Mouse (Mus musculus) bone marrow macrophage, adult 2 months (primary cell): ENCODE measurements around the gene Klhl25. TPM values are rescaled to one million over a fixed set of nuclear protein-coding genes. Genes with fewer than 3 reads are reported as not detected.
A peak's percentile ranks its signal among the peaks of the same experiment; 100 is the strongest.
"Not testable (repeated sequence)": the region's sequence is repeated elsewhere in the genome, so short reads cannot be mapped to it uniquely, and the experiment has no call there.

Experiments
- H3K27ac ChIP-seq: 2 replicates; pipeline ENCODE4 v1.5.1; 2012; ENCODE audit warnings: low read depth, low read length; ENCODE audit not compliant: insufficient read depth
- H3K4me1 ChIP-seq: 2 replicates; pipeline ENCODE4 v1.6.1; 2012; ENCODE audit warnings: low read length; ENCODE audit not compliant: control insufficient read depth, insufficient read depth
- H3K4me3 ChIP-seq: 2 replicates; pipeline ENCODE4 v1.5.1; 2012; ENCODE audit warnings: mild to moderate bottlenecking, low read length, moderate library complexity; ENCODE audit not compliant: insufficient read depth
- CTCF ChIP-seq: IDR thresholded peaks from 2 replicates; pipeline ENCODE4 v1.5.1; 2012; ENCODE audit warnings: low read depth, mild to moderate bottlenecking, low read length, moderate library complexity
- POLR2A ChIP-seq: IDR thresholded peaks from 2 replicates; pipeline ENCODE4 v1.6.1; 2012; ENCODE audit warnings: mild to moderate bottlenecking, low read depth, low read length, borderline replicate concordance
- polyA plus RNA-seq: library from polyadenylated mRNA; stranded (reverse); fragments of >200 nt; gene quantifications from 2 replicates; pipeline ENCODE4 v1.2.4, GENCODE M21; 2012; ENCODE audit not compliant: missing spikeins, insufficient read depth, insufficient read length

Gene Klhl25
- polyA plus RNA-seq, 1 experiment = 8.1 TPM

GRCm38 (mm10) chr7:75873216-75873615 lies 25.1 kb downstream of the Klhl25 start:
- Histone ChIP-seq H3K4me1 (peaks cover 20% of the 10 kb centered on the region), H3K27ac (no peak overlapping the region), H3K4me3 (no peak overlapping the region)
- no peak for TF ChIP-seq POLR2A

GRCm38 (mm10) chr7:75873746-75874145 lies 25.6 kb downstream of the Klhl25 start:
- Histone ChIP-seq H3K4me3 (no peak overlapping the region), H3K27ac (no peak overlapping the region), H3K4me1 (peaks cover 17% of the 10 kb centered on the region)
- TF ChIP-seq CTCF (no peak), POLR2A (no peak)

DNA sequence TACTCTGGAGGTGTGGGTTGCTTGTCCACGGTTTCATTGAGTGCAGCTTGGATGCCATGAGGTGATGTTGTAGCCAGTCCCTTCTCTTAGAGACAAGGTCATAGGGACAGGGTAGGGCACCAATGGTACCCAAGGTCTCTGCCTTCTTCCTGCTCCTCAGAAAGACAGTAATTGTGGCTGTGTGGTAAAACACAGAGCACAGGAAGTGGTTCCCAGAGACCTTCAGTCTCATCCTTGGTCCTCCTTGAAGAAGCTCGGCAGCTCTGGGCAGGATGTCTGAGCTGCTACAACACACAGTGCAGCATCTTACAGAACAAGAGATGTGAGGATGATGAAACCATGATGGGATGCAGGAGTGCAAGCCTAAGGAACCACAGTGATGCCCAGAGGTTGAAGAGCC lies 31.3 kb downstream of the Klhl25 start:
- not testable (repeated sequence) for H3K4me3 ChIP-seq, H3K4me1 ChIP-seq, H3K27ac ChIP-seq

DNA sequence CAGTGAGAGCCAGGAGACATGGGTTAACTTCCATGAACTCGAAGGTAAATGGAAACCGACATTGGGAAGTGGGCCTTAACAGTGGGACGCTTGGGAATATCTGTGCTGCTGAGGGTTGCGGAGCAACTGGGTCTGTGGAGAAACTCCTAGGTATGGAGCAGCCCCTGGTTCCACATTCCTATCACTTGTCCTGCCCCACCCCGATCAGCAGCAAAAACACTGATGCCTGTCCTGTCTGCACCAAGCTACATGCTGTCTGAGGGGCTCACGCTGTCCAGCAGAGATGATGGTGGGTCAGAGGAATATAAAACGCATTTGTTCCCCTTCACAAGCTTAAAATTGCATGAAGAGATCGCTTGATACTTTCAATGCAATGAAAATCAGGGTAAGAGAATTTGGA lies 32.1 kb downstream of the Klhl25 start:
- no peaks in the 10 kb centered on the region for H3K4me1 ChIP-seq
- H3K4me3 ChIP-seq = no peak overlapping the region
- TF ChIP-seq CTCF = no peak
- no peak overlapping the region for H3K27ac ChIP-seq

DNA sequence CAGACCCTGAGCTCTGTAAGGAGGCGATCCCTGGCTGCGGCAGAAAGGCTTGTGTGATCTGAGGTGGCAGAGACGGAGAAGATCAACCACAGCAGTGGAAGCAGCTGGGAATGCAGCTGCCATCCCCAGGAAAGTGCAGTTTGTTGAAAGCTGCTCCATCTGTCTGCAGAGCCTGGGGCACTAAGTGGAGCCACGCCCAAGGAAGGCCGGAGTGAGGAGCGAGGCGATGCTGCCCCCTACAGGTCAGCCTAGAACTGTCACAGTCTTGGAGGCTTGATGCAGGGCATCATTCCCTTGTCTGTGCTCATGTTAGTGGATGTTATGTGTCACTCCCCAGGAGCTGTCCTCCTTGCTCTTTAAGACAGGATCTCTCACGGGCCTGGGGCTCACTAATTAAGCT lies 32.5 kb downstream of the Klhl25 start:
- no peak overlapping the region for H3K27ac ChIP-seq
- TF ChIP-seq POLR2A (no peak), CTCF (peak; percentile 44)
- H3K4me3 ChIP-seq = no peak overlapping the region
- H3K4me1 ChIP-seq = no peaks in the 10 kb centered on the region

DNA sequence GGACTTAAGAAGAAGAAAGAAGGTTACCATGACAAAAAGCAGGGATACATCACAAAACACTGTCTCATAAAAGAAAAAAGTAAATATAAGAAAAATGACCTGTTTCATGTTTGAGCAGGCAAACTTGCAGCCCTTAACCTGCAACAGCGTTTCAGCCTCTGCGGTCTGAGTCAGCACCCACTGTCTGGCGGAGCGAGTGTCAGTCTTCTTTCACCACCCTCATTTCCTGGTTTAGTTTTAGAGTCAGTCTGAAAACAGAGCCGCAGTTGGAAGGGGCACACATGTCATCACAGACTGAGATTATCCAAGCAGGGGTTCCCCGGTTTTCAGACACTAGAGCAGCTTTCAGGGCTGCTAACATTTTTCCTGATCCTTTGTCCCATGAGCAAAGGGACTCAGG lies 33.3 kb downstream of the Klhl25 start:
- Histone ChIP-seq H3K4me3 (no peak overlapping the region), H3K27ac (no peak overlapping the region), H3K4me1 (no peaks in the 10 kb centered on the region)
- TF ChIP-seq POLR2A = no peak
- TF ChIP-seq CTCF = no peak

- no peak for TF ChIP-seq CTCF
- TF ChIP-seq POLR2A = no peak
- H3K4me1 ChIP-seq = no peaks in the 10 kb centered on the region
- H3K4me3 ChIP-seq = no peak overlapping the region
- H3K27ac ChIP-seq = no peak overlapping the region
These were observed 33.7 kb downstream of the Klhl25 start for GRCm38 (mm10) chr7:75881791-75882190.

- Histone ChIP-seq H3K4me1 (peaks cover 13% of the 10 kb centered on the region), H3K27ac (no peak overlapping the region), H3K4me3 (no peak overlapping the region)
These were observed 43.4 kb downstream of the Klhl25 start for GRCm38 (mm10) chr7:75891466-75891865.

DNA sequence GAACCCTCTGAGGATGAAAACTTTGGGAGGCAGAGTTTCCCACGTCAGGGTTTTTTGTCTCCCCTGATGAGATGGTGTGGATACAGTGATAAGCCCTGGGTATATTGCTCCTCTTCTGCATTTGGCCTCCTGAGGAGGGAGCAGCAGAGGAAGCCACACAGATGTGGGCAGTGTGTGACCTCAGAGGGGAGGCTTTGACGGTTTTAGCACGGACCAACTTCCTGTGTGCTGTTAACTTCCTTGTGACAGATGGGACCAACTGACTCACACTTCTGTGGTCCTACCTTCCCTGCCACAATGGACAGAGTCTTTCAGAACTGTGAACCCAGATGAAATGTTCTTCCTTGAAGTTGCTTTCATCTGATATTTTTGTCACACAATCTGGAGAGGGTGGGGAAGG lies 44.6 kb downstream of the Klhl25 start:
- Histone ChIP-seq H3K27ac (peak overlapping the region; percentile 36; the same call in 1 of the 2 replicates), H3K4me1 (peaks cover 13% of the 10 kb centered on the region)
- no peak for TF ChIP-seq POLR2A

More at GRCm38 (mm10) chr7:75891466-75891865, 43.4 kb downstream of the Klhl25 start:
- TF ChIP-seq POLR2A = no peak
- no peak for TF ChIP-seq CTCF

GRCm38 (mm10) chr7:75893709-75894108 lies 45.6 kb downstream of the Klhl25 start:
- no peak overlapping the region for H3K27ac ChIP-seq
- peaks cover 13% of the 10 kb centered on the region for H3K4me1 ChIP-seq
- TF ChIP-seq POLR2A (no peak), CTCF (no peak)
- H3K4me3 ChIP-seq = no peak overlapping the region

More for the DNA sequence above, 44.6 kb downstream of the Klhl25 start:
- H3K4me3 ChIP-seq = no peak overlapping the region

- Histone ChIP-seq H3K4me3 (no peak overlapping the region), H3K4me1 (peaks cover 17% of the 10 kb centered on the region), H3K27ac (no peak overlapping the region)
- TF ChIP-seq CTCF = no peak
- TF ChIP-seq POLR2A = no peak
These were observed 48.9 kb downstream of the Klhl25 start for GRCm38 (mm10) chr7:75897041-75897440.
